Mouse (Mus musculus) kidney, adult 2 months (tissue): Measurements from ENCODE around the gene Rad9a.

ENCODE experiments used
- CTCF ChIP-seq: fragments of 200-500 bp; conservative IDR thresholded peaks from 2 replicates; pipeline ENCODE4 v1.5.1; 2011; ENCODE audit warnings: low read depth, mild to moderate bottlenecking, control low read depth, low read length, moderate library complexity, mixed read lengths; ENCODE audit not compliant: insufficient read depth, insufficient read length
- POLR2A ChIP-seq: fragments of 200-500 bp; IDR thresholded peaks from one replicate; pipeline ENCODE4 v1.6.1; 2011; ENCODE audit warnings: low read depth, low read length, control low read depth

DNA sequence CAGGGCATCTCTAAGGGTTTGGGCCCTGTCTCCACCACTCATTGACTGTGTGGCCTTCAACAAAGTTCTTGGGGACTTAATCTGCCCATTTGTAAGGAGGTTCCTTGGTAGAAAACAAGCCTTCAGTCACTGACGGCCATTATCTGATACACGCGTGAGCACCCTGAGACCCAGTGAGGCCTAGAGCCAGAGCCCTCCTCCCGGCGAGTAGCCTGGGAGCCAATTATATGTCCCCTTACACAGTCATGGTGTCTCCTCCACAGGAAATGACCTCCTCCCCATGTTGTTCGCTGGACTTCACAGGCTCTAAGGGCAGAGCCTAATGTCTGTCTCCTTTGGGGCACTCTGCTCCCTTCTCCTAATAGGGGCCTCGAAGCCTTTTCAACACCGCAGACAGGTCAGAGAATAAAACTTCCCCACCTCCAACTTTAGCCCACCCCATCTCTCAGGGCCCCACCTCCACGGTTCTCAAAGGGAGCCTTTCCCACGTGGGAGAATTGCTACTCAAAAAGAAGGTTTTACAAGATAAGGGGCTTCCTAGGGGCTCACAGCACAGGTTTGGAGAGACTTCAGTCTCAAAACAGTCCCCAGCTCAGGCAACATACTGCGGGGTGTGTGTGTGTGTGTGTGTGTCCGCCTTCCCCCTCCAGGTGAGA lies 55.0 kb downstream of the Rad9a start:
- no peak for TF ChIP-seq POLR2A
- TF ChIP-seq CTCF, result no peak
